Mouse (Mus musculus) intestine, postnatal 0 days (tissue): Measurements from ENCODE around the gene Ctps. TPM values are rescaled to one million over a fixed set of nuclear protein-coding genes. Genes with fewer than 3 reads are reported as not detected.

Experiments
- ATAC-seq: fragments of 200-750 bp; cut with Nextera tagmentation; 2 replicates; pipeline ENCODE4 v1.8.0; 2017; ENCODE audit warnings: mild to moderate bottlenecking, moderate TSS enrichment, moderate library complexity
- H3K27ac ChIP-seq: fragments of 300-500 bp; sonication (generic); 2 replicates; pipeline ENCODE4 v1.5.1; 2014; ENCODE audit warnings: mild to moderate bottlenecking, low read depth, low read length, moderate library complexity
- H3K27me3 ChIP-seq: fragments of 300-500 bp; sonication (generic); replicated peaks from 2 replicates; pipeline ENCODE4 v1.6.1; 2014; ENCODE audit warnings: low read length, mixed read lengths; ENCODE audit not compliant: control insufficient read depth, insufficient read depth
- H3K36me3 ChIP-seq: fragments of 300-500 bp; sonication (generic); 2 replicates; pipeline ENCODE4 v1.6.1; 2014; ENCODE audit warnings: mild to moderate bottlenecking, moderate library complexity; ENCODE audit not compliant: control insufficient read depth, insufficient read depth
- H3K4me1 ChIP-seq: fragments of 300-500 bp; sonication (generic); replicated peaks from 2 replicates; pipeline ENCODE4 v1.6.1; 2014; ENCODE audit warnings: antibody characterized with exemption, low read length, mixed read lengths; ENCODE audit not compliant: control insufficient read depth, insufficient read depth
- H3K4me2 ChIP-seq: fragments of 300-500 bp; sonication (generic); replicated peaks from 2 replicates; pipeline ENCODE4 v1.6.1; 2014; ENCODE audit warnings: low read depth, mild to moderate bottlenecking, moderate library complexity
- H3K4me3 ChIP-seq: fragments of 300-500 bp; sonication (generic); 2 replicates; pipeline ENCODE4 v1.5.1; 2014; ENCODE audit warnings: low read depth, low read length
- H3K9ac ChIP-seq: fragments of 300-500 bp; sonication (generic); 2 replicates; pipeline ENCODE4 v1.6.1; 2014; ENCODE audit warnings: mild to moderate bottlenecking, low read depth, low read length
- H3K9me3 ChIP-seq: fragments of 300-500 bp; sonication (generic); 2 replicates; pipeline ENCODE4 v1.6.1; 2016; ENCODE audit warnings: mixed run types; ENCODE audit not compliant: control insufficient read depth
- CTCF ChIP-seq: sonication (generic); IDR thresholded peaks from 2 replicates; pipeline ENCODE4 v1.5.1; 2016; ENCODE audit warnings: low read depth, mild to moderate bottlenecking, control low read depth, antibody characterized with exemption, moderate library complexity
- WGBS: fragments of 180-500 bp; shearing (Covaris S2); extraction: QIAGEN DNeasy Blood & Tissue Kit; methylation state at CpG from one replicate; pipeline ENCODE4 v1.1.7; 2014; 5-methylcytosine and 5-hydroxymethylcytosine counted together
- polyA plus RNA-seq: library from polyadenylated mRNA; unstranded; fragments of >200 nt; fragmentation: Nextera tagmentation; extraction: Ambion mirVana; gene quantifications from 2 replicates; pipeline ENCODE4 v1.2.1, GENCODE M21; 2015

The Ctps gene
- polyA plus RNA-seq, 1 experiment from 2014 or later = 23.4 TPM

GRCm38 (mm10) chr4:120580894-120581293, 10.8 kb upstream of the Ctps start:
- WGBS = 74% methylated on average over 5 of the region's 5 CpGs
- Histone ChIP-seq H3K9ac (no peak overlapping the region), H3K4me1 (no peaks in the 10 kb centered on the region), H3K36me3 (no peaks in the 10 kb centered on the region), H3K27ac (no peak overlapping the region), H3K9me3 (no peaks in the 10 kb centered on the region), H3K4me2 (no peak overlapping the region), H3K4me3 (no peak overlapping the region), H3K27me3 (no peaks in the 10 kb centered on the region)
- no peak for ATAC-seq
- no peak for TF ChIP-seq CTCF

GRCm38 (mm10) chr4:120571691-120572090, 1.6 kb upstream of the Ctps start:
- H3K4me2 ChIP-seq = no peak overlapping the region
- no peak overlapping the region for H3K27ac ChIP-seq

GRCm38 (mm10) chr4:120571070-120571464, 991 bp upstream of the Ctps start:
- H3K4me1 ChIP-seq = peaks cover 13% of the 10 kb centered on the region; the same call in 1 of the 2 replicates
- peak overlapping the region; percentile 89 for H3K4me2 ChIP-seq
- H3K9me3 ChIP-seq = no peaks in the 10 kb centered on the region
- H3K27ac ChIP-seq = peak overlapping the region; percentile 69
- H3K36me3 ChIP-seq = 0 out of 2 replicates have a peak, but pooled peaks cover 4% of the 10 kb centered on the region
- H3K9ac ChIP-seq = no peak overlapping the region; the same call in 1 of the 2 replicates
- WGBS = 56% methylated on average over 3 of the region's 3 CpGs
- TF ChIP-seq CTCF = no peak
- H3K4me3 ChIP-seq = no peak overlapping the region
- no peaks in the 10 kb centered on the region for H3K27me3 ChIP-seq
- ATAC-seq = no peak

More at GRCm38 (mm10) chr4:120571691-120572090, 1.6 kb upstream of the Ctps start:
- H3K27me3 ChIP-seq = no peaks in the 10 kb centered on the region
- ATAC-seq = no peak
- no peak for TF ChIP-seq CTCF
- no peak overlapping the region for H3K9ac ChIP-seq
- H3K36me3 ChIP-seq = no peaks in the 10 kb centered on the region
- H3K4me3 ChIP-seq = no peak overlapping the region
- 35% methylated on average over 3 of the region's 3 CpGs for WGBS
- H3K4me1 ChIP-seq = peaks cover 13% of the 10 kb centered on the region; the same call in 1 of the 2 replicates
- no peaks in the 10 kb centered on the region for H3K9me3 ChIP-seq

GRCm38 (mm10) chr4:120570438-120571069, 478 bp upstream of the Ctps start:
- WGBS = under 1% methylated on average over 27 of the region's 27 CpGs
- H3K4me2 ChIP-seq = peak overlapping the region; percentile 89
- H3K27ac ChIP-seq = peak overlapping the region; percentile 69
- no peaks in the 10 kb centered on the region for H3K9me3 ChIP-seq
- H3K4me3 ChIP-seq = peak overlapping the region; percentile 54
- 0 out of 2 replicates have a peak, but pooled peaks cover 4% of the 10 kb centered on the region for H3K36me3 ChIP-seq
- H3K4me1 ChIP-seq = peaks cover 13% of the 10 kb centered on the region; the same call in 1 of the 2 replicates
- H3K9ac ChIP-seq = peak overlapping the region; percentile 67
- H3K27me3 ChIP-seq = no peaks in the 10 kb centered on the region
- TF ChIP-seq CTCF = no peak
- peak; percentile 42 for ATAC-seq

GRCm38 (mm10) chr4:120569025-120569424, 1.1 kb downstream of the Ctps start:
- ATAC-seq = no peak
- peak overlapping the region; percentile 89 for H3K4me2 ChIP-seq
- TF ChIP-seq CTCF = no peak
- 0 out of 2 replicates have a peak, but pooled peaks cover 12% of the 10 kb centered on the region for H3K36me3 ChIP-seq
- H3K9ac ChIP-seq = peak overlapping the region; percentile 67; the same call in 1 of the 2 replicates
- no peaks in the 10 kb centered on the region for H3K9me3 ChIP-seq
- no peaks in the 10 kb centered on the region for H3K27me3 ChIP-seq
- WGBS = 5% methylated on average over 4 of the region's 4 CpGs
- peaks cover 13% of the 10 kb centered on the region; the same call in 1 of the 2 replicates for H3K4me1 ChIP-seq
- no peak overlapping the region for H3K27ac ChIP-seq
- H3K4me3 ChIP-seq = peak overlapping the region; percentile 54

- Histone ChIP-seq H3K9ac (peak overlapping the region; percentile 4; the same call in 1 of the 2 replicates), H3K4me2 (peak overlapping the region; percentile 89), H3K27me3 (no peaks in the 10 kb centered on the region), H3K9me3 (no peaks in the 10 kb centered on the region), H3K4me1 (peaks cover 13% of the 10 kb centered on the region; the same call in 1 of the 2 replicates), H3K27ac (peak overlapping the region; percentile 35), H3K4me3 (0 out of 2 replicates have a peak overlapping the region, but pooled peaks have one; percentile 17), H3K36me3 (0 out of 2 replicates have a peak, but pooled peaks cover 12% of the 10 kb centered on the region)
- TF ChIP-seq CTCF = no peak
- ATAC-seq = no peak
- WGBS = 36% methylated on average over 5 of the region's 5 CpGs
Observed at GRCm38 (mm10) chr4:120568005-120568404, 2.1 kb downstream of the Ctps start.
